Mouse (Mus musculus) embryonic facial prominence, embryonic 12.5 days (tissue): Measurements from ENCODE around the gene Dhdds. TPM values are rescaled to one million over a fixed set of nuclear protein-coding genes. Genes with fewer than 3 reads are reported as not detected.
A peak's percentile ranks its signal among the peaks of the same experiment; 100 is the strongest.

Experiments
- ATAC-seq: fragments of 200-750 bp; cut with Nextera tagmentation; 2 replicates; pipeline ENCODE4 v1.8.0; 2017; ENCODE audit not compliant: insufficient number of reproducible peaks, insufficient read depth, low FRiP score, low TSS enrichment
- H3K27ac ChIP-seq: fragments of 300-500 bp; sonication (generic); 2 replicates; pipeline ENCODE4 v1.5.1; 2016; ENCODE audit warnings: mild to moderate bottlenecking
- H3K27me3 ChIP-seq: fragments of 300-500 bp; sonication (generic); 2 replicates; pipeline ENCODE4 v1.6.1; 2016; ENCODE audit warnings: mild to moderate bottlenecking, moderate library complexity
- H3K36me3 ChIP-seq: fragments of 300-500 bp; sonication (generic); 2 replicates; pipeline ENCODE4 v1.6.1; 2016; ENCODE audit warnings: mild to moderate bottlenecking
- H3K4me1 ChIP-seq: fragments of 300-500 bp; sonication (generic); 2 replicates; pipeline ENCODE4 v1.6.1; 2016
- H3K4me2 ChIP-seq: fragments of 300-500 bp; sonication (generic); replicated peaks from 2 replicates; pipeline ENCODE4 v1.6.1; 2016; ENCODE audit warnings: mild to moderate bottlenecking, moderate library complexity
- H3K4me3 ChIP-seq: fragments of 300-500 bp; sonication (generic); 2 replicates; pipeline ENCODE4 v1.5.1; 2016; ENCODE audit warnings: mild to moderate bottlenecking
- H3K9ac ChIP-seq: fragments of 300-500 bp; sonication (generic); 2 replicates; pipeline ENCODE4 v1.6.1; 2016; ENCODE audit warnings: mild to moderate bottlenecking, moderate library complexity
- H3K9me3 ChIP-seq: fragments of 300-500 bp; sonication (generic); 2 replicates; pipeline ENCODE4 v1.6.1; 2016; ENCODE audit warnings: mild to moderate bottlenecking, moderate library complexity
- WGBS: fragments of 180-500 bp; shearing (Covaris S2); methylation state at CpG from one replicate; pipeline ENCODE4 v1.1.7; 2016; 5-methylcytosine and 5-hydroxymethylcytosine counted together
- polyA plus RNA-seq: library from polyadenylated mRNA; unstranded; fragments of >200 nt; fragmentation: Nextera tagmentation; extraction: Ambion mirVana; gene quantifications from 2 replicates; pipeline ENCODE4 v1.2.1, GENCODE M21; 2016

Dhdds gene
- polyA plus RNA-seq, result 45.3 and 50.3 TPM in 2 replicates

DNA sequence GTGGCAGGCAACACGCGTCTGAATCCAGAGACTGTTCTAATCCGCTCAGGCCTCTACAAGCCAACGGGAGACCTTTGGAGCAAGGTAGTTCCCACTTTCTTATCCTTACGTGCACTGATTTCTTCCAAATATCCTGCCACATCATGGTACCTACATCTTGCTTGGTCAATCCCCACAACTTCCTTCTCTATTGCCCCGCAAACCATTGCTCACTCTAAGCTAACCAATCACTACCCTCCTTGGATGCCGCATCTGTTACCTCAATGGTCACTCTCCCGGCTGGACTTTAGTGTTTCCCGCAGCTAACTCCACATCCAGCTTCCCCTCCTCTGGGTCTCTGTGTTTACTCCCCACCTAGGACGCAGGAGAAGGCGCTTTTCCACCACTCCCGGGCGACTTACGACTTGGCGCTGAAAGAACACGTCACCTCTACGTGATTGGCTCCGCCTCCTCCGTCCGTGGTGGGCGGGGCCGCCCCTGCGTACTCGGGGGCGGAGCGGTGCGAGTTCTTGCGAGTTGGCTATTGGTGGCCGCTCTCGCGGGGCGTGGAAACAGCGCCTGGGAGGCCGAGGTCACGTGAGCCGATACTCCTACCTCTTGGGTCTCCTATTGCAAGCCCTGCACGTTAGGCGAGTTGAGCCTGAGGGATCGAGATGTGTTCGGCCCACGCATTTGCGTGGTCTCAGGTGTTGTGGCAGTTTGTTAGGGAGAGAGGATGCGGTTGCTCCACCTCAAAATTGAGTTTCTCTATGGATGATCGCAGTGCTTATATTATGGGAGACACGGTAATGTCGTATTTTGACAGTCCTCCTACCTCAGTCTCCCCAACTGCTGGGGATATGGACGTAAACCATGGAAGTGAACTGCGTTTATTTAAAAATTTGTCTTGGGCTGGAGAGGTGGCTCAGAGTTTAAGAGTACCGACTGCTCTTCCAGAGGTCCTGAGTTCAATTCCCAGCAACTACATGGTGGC, at the start of gene Dhdds:
Dhdds (minus strand) TSS at position 453 of the 973 bp plus-strand sequence.
- 1% methylated on average over 49 of the region's 49 CpGs for WGBS
- 0 out of 2 replicates have a peak, but pooled peaks cover 4% of the 10 kb centered on the region for H3K4me1 ChIP-seq
- ATAC-seq, result peak; percentile 92

GRCm38 (mm10) chr4:134047648-134048047, 46.9 kb upstream of the Dhdds start:
- H3K4me3 ChIP-seq, result no peak overlapping the region
- H3K9me3 ChIP-seq, result no peaks in the 10 kb centered on the region
- no peak overlapping the region for H3K9ac ChIP-seq
- 73% methylated on average over 5 of the region's 5 CpGs for WGBS
- H3K27ac ChIP-seq, result no peak overlapping the region
- no peaks in the 10 kb centered on the region for H3K27me3 ChIP-seq
- no peaks in the 10 kb centered on the region for H3K36me3 ChIP-seq
- ATAC-seq, result no peak
- no peak overlapping the region for H3K4me2 ChIP-seq
- 0 out of 2 replicates have a peak, but pooled peaks cover 2% of the 10 kb centered on the region for H3K4me1 ChIP-seq

More for the DNA sequence above, at the start of gene Dhdds:
- peak within 1 kb of the TSS; percentile 79 for H3K4me2 ChIP-seq
- no peaks in the 10 kb centered on the region for H3K9me3 ChIP-seq
- H3K27ac ChIP-seq, result peak within 1 kb of the TSS; percentile 43; the same call in 1 of the 2 replicates
- H3K4me3 ChIP-seq, result peak within 1 kb of the TSS; percentile 71
- peaks cover 12% of the 10 kb centered on the region for H3K36me3 ChIP-seq
- H3K9ac ChIP-seq, result peak within 1 kb of the TSS; percentile 63
- H3K27me3 ChIP-seq, result no peaks in the 10 kb centered on the region

- Histone ChIP-seq H3K9me3 (no peaks in the 10 kb centered on the region), H3K27me3 (no peaks in the 10 kb centered on the region), H3K4me3 (no peak overlapping the region), H3K4me1 (peaks cover 4% of the 10 kb centered on the region; the same call in 1 of the 2 replicates), H3K9ac (no peak overlapping the region), H3K4me2 (no peak overlapping the region), H3K27ac (no peak overlapping the region), H3K36me3 (no peaks in the 10 kb centered on the region)
- 58% methylated on average over 2 of the region's 2 CpGs for WGBS
- no peak for ATAC-seq
These were observed 42.3 kb upstream of the Dhdds start for GRCm38 (mm10) chr4:134043041-134043440.

DNA sequence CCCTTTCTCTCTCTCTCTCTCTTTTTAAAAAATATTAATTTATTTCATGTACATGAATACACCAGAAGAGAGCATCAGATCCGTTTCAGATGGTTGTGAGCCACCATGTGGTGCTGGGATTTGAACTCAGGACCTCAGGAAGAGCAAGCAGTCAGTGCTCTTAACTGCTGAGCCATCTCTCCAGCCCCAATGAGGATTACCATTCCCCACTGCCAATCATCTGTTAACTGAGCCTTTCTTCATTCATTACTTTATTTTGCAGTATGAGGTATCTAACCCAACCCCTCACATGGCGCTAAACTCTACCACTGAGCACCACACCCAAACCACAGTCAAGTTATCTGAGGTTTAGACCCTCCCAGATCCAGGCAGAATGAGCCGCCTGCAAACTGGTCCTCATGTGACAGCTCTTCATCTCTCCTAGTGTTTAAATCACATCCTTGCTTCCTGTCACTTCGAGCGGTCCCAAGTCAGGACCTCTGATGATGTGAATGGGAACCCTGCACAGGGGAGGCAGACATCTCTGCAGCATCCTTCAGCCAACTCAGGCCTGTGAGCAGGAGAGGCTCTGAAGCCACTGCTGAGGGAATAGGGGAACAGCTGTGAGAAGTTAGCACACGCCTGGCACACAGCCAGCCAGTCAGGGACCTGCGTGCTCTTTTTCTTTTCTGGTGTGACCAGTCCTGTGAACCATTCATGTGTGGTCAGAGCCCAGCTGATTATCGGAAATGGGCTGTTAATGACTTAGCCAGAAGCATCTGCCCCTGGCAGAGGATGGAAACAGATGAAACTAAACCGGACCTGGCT, 40.8 kb upstream of the Dhdds start:
- no peaks in the 10 kb centered on the region for H3K9me3 ChIP-seq
- H3K4me1 ChIP-seq, result peaks cover 4% of the 10 kb centered on the region; the same call in 1 of the 2 replicates
- no peak overlapping the region for H3K27ac ChIP-seq
- 46% methylated on average over 9 of the region's 9 CpGs for WGBS
- H3K27me3 ChIP-seq, result no peaks in the 10 kb centered on the region
- H3K4me2 ChIP-seq, result no peak overlapping the region
- H3K4me3 ChIP-seq, result no peak overlapping the region
- no peak for ATAC-seq
- H3K36me3 ChIP-seq, result no peaks in the 10 kb centered on the region
- H3K9ac ChIP-seq, result no peak overlapping the region

DNA sequence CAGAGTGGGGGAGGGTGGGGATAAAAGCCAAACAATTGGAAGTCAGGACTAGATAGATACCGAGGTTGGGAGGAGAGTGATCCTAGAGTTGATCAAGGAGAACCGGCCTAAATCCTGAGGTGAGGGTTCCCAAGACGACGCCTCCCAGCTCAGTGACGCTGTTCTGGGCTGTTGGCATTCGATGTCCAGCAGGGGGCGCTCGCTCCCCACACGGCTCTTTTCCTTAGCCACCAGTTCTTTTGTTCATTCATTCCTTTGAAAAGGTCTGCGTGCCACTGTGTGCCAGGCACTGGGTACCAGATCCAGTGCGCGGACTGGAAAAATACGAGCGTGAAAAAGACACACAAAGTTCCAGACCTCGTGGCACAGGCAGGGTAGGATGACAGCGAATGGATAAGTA, 35.2 kb upstream of the Dhdds start:
- Histone ChIP-seq H3K4me1 (no peaks in the 10 kb centered on the region), H3K27ac (no peak overlapping the region), H3K9me3 (0 out of 2 replicates have a peak, but pooled peaks cover 3% of the 10 kb centered on the region), H3K36me3 (no peaks in the 10 kb centered on the region), H3K4me2 (no peak overlapping the region; the same call in 1 of the 2 replicates), H3K9ac (no peak overlapping the region), H3K27me3 (no peaks in the 10 kb centered on the region), H3K4me3 (no peak overlapping the region)
- 6% methylated on average over 16 of the region's 16 CpGs for WGBS
- no peak for ATAC-seq

DNA sequence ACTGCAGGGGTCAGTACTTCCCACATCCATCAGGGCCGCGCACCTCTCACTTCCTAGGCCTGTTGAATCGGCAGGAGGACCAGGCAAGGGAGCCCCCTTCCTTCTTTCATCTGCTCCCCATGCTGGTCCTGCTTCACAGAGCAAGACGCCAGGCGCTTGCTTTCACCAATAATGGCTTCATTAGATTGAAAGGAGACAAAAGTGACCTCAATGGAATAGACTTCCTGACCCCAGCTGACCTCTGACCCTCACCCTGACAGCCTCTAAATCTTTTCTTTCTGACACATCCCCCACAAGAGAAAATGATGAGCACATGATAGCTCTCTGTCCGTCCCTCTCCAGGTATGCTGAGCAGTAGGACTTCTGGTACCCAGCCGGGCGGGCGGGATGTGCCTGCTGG, 25.1 kb upstream of the Dhdds start:
- Histone ChIP-seq H3K9me3 (no peaks in the 10 kb centered on the region), H3K4me2 (no peak overlapping the region), H3K27me3 (no peaks in the 10 kb centered on the region), H3K36me3 (no peaks in the 10 kb centered on the region), H3K27ac (no peak overlapping the region), H3K4me1 (no peaks in the 10 kb centered on the region), H3K9ac (no peak overlapping the region), H3K4me3 (no peak overlapping the region)
- no peak for ATAC-seq
- WGBS, result 28% methylated on average over 9 of the region's 9 CpGs

DNA sequence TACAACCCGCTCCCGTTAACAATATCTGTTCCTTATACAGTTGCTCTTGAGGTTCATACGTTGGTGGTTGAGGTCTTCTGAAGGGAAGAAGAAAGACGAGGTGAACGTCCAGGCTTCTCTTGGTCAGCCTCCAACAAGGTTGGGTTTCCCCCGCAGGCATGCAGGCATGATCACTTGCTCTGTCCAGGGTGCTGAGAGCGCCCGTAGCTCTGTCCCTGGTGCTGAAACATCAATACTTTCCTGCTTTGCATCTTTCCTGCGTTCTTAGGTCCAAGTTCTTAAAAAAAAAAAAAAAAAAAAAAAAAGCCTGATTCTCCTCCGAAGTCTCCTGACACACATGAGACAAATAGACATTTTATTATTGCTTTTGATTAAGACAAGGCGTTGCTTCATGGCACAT, 19.9 kb upstream of the Dhdds start:
- H3K9ac ChIP-seq, result no peak overlapping the region
- WGBS, result 2% methylated on average over 11 of the region's 11 CpGs
- no peak overlapping the region for H3K4me2 ChIP-seq
- no peak overlapping the region for H3K4me3 ChIP-seq
- peaks cover 25% of the 10 kb centered on the region for H3K27me3 ChIP-seq
- no peak for ATAC-seq
- no peak overlapping the region for H3K27ac ChIP-seq
- H3K36me3 ChIP-seq, result no peaks in the 10 kb centered on the region
- peaks cover 42% of the 10 kb centered on the region for H3K4me1 ChIP-seq
- H3K9me3 ChIP-seq, result no peaks in the 10 kb centered on the region

DNA sequence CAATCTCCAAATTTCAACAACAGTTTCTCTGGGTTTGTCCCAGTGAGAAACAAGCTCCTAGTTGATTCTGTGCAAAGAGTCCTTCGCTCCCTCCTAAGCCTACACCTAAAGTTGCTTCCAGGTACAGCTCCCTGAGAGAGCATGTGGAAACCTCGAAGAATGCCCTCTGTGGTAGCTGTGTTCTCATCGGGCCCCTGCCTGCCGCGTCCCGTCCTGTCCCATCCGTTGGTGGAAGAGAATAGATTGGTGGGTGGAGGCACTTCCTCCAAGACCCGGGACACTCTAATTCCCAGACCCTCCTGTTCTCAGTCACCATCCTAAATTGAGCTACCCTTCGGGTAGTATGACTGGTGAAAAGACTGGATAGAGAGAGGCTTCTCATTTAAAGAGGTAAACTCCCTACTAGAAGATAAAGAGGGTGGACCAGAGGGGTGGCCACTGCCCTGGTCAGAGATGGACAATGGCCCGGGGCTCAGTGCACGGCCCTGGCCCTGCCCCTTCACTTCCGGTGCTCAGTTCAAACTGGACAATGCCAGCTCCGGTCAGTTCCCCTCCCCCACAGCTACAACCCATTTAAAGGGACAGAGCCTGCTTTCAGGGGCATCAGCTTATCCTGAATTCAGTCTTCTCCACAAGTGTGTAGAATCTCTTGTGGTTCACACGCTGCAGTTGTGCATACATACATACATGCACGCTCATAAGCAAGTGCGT, 19.1 kb upstream of the Dhdds start:
- no peak overlapping the region for H3K4me2 ChIP-seq
- WGBS, result 3% methylated on average over 16 of the region's 16 CpGs
- peaks cover 25% of the 10 kb centered on the region for H3K27me3 ChIP-seq
- no peaks in the 10 kb centered on the region for H3K36me3 ChIP-seq
- H3K4me1 ChIP-seq, result peaks cover 45% of the 10 kb centered on the region
- H3K27ac ChIP-seq, result no peak overlapping the region
- no peaks in the 10 kb centered on the region for H3K9me3 ChIP-seq
- ATAC-seq, result no peak
- H3K4me3 ChIP-seq, result no peak overlapping the region
- no peak overlapping the region for H3K9ac ChIP-seq

DNA sequence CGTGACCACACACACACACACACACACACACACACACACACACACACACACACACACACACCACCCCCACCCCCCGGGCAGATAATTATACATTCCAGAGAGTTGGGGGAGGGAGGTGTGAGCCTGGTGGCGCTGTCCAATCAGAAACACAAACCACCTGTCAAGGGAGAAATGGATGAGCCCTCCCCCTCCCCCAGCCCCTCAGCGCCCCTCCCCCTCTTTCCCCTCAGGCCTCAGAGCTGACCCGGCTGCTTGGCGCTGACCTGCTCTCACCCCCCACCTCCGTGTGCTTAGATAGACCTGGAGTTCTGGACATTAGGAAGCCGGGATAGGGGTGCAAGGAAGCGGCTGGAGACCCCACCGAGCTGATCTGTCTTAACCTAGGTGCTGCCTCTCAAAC, 18.5 kb upstream of the Dhdds start:
- ATAC-seq, result no peak
- H3K4me2 ChIP-seq, result peak overlapping the region; percentile 56; the same call in 1 of the 2 replicates
- peaks cover 25% of the 10 kb centered on the region for H3K27me3 ChIP-seq
- H3K9ac ChIP-seq, result no peak overlapping the region
- no peaks in the 10 kb centered on the region for H3K36me3 ChIP-seq
- WGBS, result 0% methylated on average over 9 of the region's 10 CpGs
- H3K4me3 ChIP-seq, result no peak overlapping the region
- peaks cover 45% of the 10 kb centered on the region for H3K4me1 ChIP-seq
- no peak overlapping the region for H3K27ac ChIP-seq
- no peaks in the 10 kb centered on the region for H3K9me3 ChIP-seq

GRCm38 (mm10) chr4:134018779-134019145, 18.0 kb upstream of the Dhdds start, which contains the start of gene Lin28a:
TSS of gene Lin28a (minus strand) at chr4:134018841.
- Histone ChIP-seq H3K4me1 (peaks cover 45% of the 10 kb centered on the region), H3K4me3 (peak within 1 kb of the TSS; percentile 32), H3K27me3 (peaks cover 25% of the 10 kb centered on the region), H3K9ac (peak within 1 kb of the TSS; percentile 19; the same call in 1 of the 2 replicates), H3K36me3 (no peaks in the 10 kb centered on the region), H3K9me3 (no peaks in the 10 kb centered on the region), H3K4me2 (peak within 1 kb of the TSS; percentile 56), H3K27ac (0 out of 2 replicates have a peak within 1 kb of the TSS, but pooled peaks have one; percentile 48)
- 0% methylated on average over 8 of the region's 9 CpGs for WGBS
- ATAC-seq, result no peak
